Mouse (Mus musculus) embryonic facial prominence, embryonic 13.5 days (tissue): Measurements from ENCODE around the gene Htr1b. TPM values are rescaled to one million over a fixed set of nuclear protein-coding genes. Genes with fewer than 3 reads are reported as not detected.

ENCODE experiments used
- ATAC-seq: fragments of 200-750 bp; cut with Nextera tagmentation; 2 replicates; pipeline ENCODE4 v1.8.0; 2017; ENCODE audit warnings: low read depth; ENCODE audit not compliant: insufficient number of reproducible peaks, insufficient read depth, low FRiP score, low TSS enrichment
- H3K27ac ChIP-seq: fragments of 300-500 bp; sonication (generic); 2 replicates; pipeline ENCODE4 v1.5.1; 2015; ENCODE audit warnings: moderate library complexity, mild to moderate bottlenecking, inconsistent platforms
- H3K27me3 ChIP-seq: fragments of 300-500 bp; sonication (generic); 2 replicates; pipeline ENCODE4 v1.6.1; 2015; ENCODE audit warnings: mild to moderate bottlenecking, inconsistent platforms
- H3K36me3 ChIP-seq: fragments of 300-500 bp; sonication (generic); 2 replicates; pipeline ENCODE4 v1.6.1; 2015; ENCODE audit warnings: mild to moderate bottlenecking, inconsistent platforms
- H3K4me1 ChIP-seq: fragments of 300-500 bp; sonication (generic); 2 replicates; pipeline ENCODE4 v1.6.1; 2015; ENCODE audit warnings: inconsistent platforms
- H3K4me2 ChIP-seq: fragments of 300-500 bp; sonication (generic); 2 replicates; pipeline ENCODE4 v1.6.1; 2015; ENCODE audit warnings: moderate library complexity, mild to moderate bottlenecking, inconsistent platforms
- H3K4me3 ChIP-seq: fragments of 300-500 bp; sonication (generic); 2 replicates; pipeline ENCODE4 v1.5.1; 2015; ENCODE audit warnings: mild to moderate bottlenecking, inconsistent platforms
- H3K9ac ChIP-seq: fragments of 300-500 bp; sonication (generic); 2 replicates; pipeline ENCODE4 v1.6.1; 2015; ENCODE audit warnings: mild to moderate bottlenecking, inconsistent platforms
- H3K9me3 ChIP-seq: fragments of 300-500 bp; sonication (generic); 2 replicates; pipeline ENCODE4 v1.6.1; 2016; ENCODE audit warnings: inconsistent platforms
- WGBS: fragments of 180-500 bp; shearing (Covaris S2); methylation state at CpG from one replicate; pipeline ENCODE4 v1.1.7; 2015; ENCODE audit warnings: mixed read lengths; 5-methylcytosine and 5-hydroxymethylcytosine counted together
- polyA plus RNA-seq: library from polyadenylated mRNA; unstranded; fragments of >200 nt; fragmentation: Nextera tagmentation; extraction: Ambion mirVana; gene quantifications from 2 replicates; pipeline ENCODE4 v1.2.1, GENCODE M21; 2015

Gene Htr1b
- polyA plus RNA-seq, 1 experiment from 2014 or later = 2.1 TPM

DNA sequence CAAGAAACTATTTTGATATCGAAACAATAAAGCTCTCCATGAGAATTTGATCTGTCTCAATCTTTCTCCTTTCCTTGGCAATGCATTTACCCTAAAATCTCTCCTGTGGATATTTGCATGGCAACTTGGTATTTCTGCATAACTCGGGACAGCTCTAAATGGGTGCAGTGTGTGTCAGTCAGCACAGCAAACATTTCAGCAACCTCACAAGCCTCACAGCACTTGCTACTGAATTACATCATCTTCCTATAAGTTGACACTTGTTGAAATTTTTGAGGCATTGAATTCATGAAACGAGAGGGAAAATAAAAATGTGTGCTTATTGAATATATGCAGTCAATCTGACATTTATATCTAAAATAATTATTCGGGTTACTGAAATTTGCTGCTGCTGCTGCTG, 22.6 kb downstream of the Htr1b start:
- Histone ChIP-seq H3K36me3 (no peaks in the 10 kb centered on the region), H3K4me3 (no peak overlapping the region), H3K27me3 (no peaks in the 10 kb centered on the region), H3K4me2 (no peak overlapping the region), H3K4me1 (no peaks in the 10 kb centered on the region), H3K27ac (no peak overlapping the region), H3K9me3 (peaks cover 5% of the 10 kb centered on the region; the same call in 1 of the 2 replicates), H3K9ac (no peak overlapping the region)
- ATAC-seq = no peak
- 85% methylated on average over 4 of the region's 4 CpGs for WGBS

Other genes with a start within 250 kb of the Htr1b start
- 1.8 and 1.9 TPM in 2 replicates for gene Mei4, start 229.8 kb upstream of the Htr1b start, polyA plus RNA-seq